Mouse (Mus musculus) intestine, embryonic 16.5 days (tissue): ENCODE data around the gene Magi1. TPM values are rescaled to one million over a fixed set of nuclear protein-coding genes. Genes with fewer than 3 reads are reported as not detected.

Experiments used
- ATAC-seq: fragments of 200-750 bp; cut with Nextera tagmentation; 2 replicates; pipeline ENCODE4 v1.8.0; 2017; ENCODE audit warnings: moderate TSS enrichment, moderate library complexity
- H3K27ac ChIP-seq: fragments of 300-500 bp; sonication (generic); 2 replicates; pipeline ENCODE4 v1.5.1; 2014; ENCODE audit warnings: mild to moderate bottlenecking, low read length
- H3K27me3 ChIP-seq: fragments of 300-500 bp; sonication (generic); replicated peaks from 2 replicates; pipeline ENCODE4 v1.6.1; 2014; ENCODE audit warnings: low read length, control low read depth, mixed read lengths; ENCODE audit not compliant: control insufficient read depth, insufficient read depth
- H3K36me3 ChIP-seq: fragments of 300-500 bp; sonication (generic); 2 replicates; pipeline ENCODE4 v1.6.1; 2014; ENCODE audit warnings: low read length, control low read depth; ENCODE audit not compliant: control insufficient read depth, insufficient read depth
- H3K4me1 ChIP-seq: fragments of 300-500 bp; sonication (generic); 2 replicates; pipeline ENCODE4 v1.6.1; 2014; ENCODE audit warnings: low read length, control low read depth, mixed read lengths; ENCODE audit not compliant: control insufficient read depth, insufficient read depth
- H3K4me2 ChIP-seq: fragments of 300-500 bp; sonication (generic); 2 replicates; pipeline ENCODE4 v1.6.1; 2014; ENCODE audit warnings: low read depth, low read length, control low read depth
- H3K4me3 ChIP-seq: fragments of 300-500 bp; sonication (generic); 2 replicates; pipeline ENCODE4 v1.5.1; 2014; ENCODE audit warnings: mild to moderate bottlenecking, low read length
- H3K9ac ChIP-seq: fragments of 300-500 bp; sonication (generic); 2 replicates; pipeline ENCODE4 v1.6.1; 2014; ENCODE audit warnings: low read depth, low read length
- H3K9me3 ChIP-seq: fragments of 300-500 bp; sonication (generic); 2 replicates; pipeline ENCODE4 v1.6.1; 2016; ENCODE audit warnings: low read length, control low read depth; ENCODE audit not compliant: control insufficient read depth
- WGBS: fragments of 180-500 bp; shearing (Covaris S2); extraction: QIAGEN DNeasy Blood & Tissue Kit; methylation state at CpG from one replicate; pipeline ENCODE4 v1.1.7; 2014; 5-methylcytosine and 5-hydroxymethylcytosine counted together
- polyA plus RNA-seq: library from polyadenylated mRNA; unstranded; fragments of >200 nt; fragmentation: Nextera tagmentation; extraction: Ambion mirVana; gene quantifications from 2 replicates; pipeline ENCODE4 v1.2.1, GENCODE M21; 2015

Gene Magi1
- polyA plus RNA-seq, 1 experiment from 2014 or later = 6.7 TPM

- no peaks in the 10 kb centered on the region for H3K36me3 ChIP-seq
- WGBS = 69% methylated on average over 2 of the region's 2 CpGs
- no peak overlapping the region for H3K4me2 ChIP-seq
- H3K4me1 ChIP-seq = peaks cover 30% of the 10 kb centered on the region
- no peak overlapping the region for H3K27ac ChIP-seq
- no peak overlapping the region for H3K9ac ChIP-seq
- no peaks in the 10 kb centered on the region for H3K27me3 ChIP-seq
- H3K4me3 ChIP-seq = no peak overlapping the region
- ATAC-seq = no peak
- no peaks in the 10 kb centered on the region for H3K9me3 ChIP-seq
Observed at GRCm38 (mm10) chr6:94236899-94237298, 46.8 kb downstream of the Magi1 start.

GRCm38 (mm10) chr6:94232243-94232785 is 51.4 kb downstream of the Magi1 start:
- H3K4me2 ChIP-seq = no peak overlapping the region
- WGBS = 32% methylated on average over 3 of the region's 3 CpGs
- no peaks in the 10 kb centered on the region for H3K27me3 ChIP-seq
- H3K9me3 ChIP-seq = no peaks in the 10 kb centered on the region
- no peak overlapping the region for H3K9ac ChIP-seq
- H3K27ac ChIP-seq = no peak overlapping the region; the same call in 1 of the 2 replicates
- peaks cover 30% of the 10 kb centered on the region for H3K4me1 ChIP-seq
- no peak overlapping the region for H3K4me3 ChIP-seq
- ATAC-seq = peak; percentile 43; the same call in 1 of the 2 replicates
- H3K36me3 ChIP-seq = no peaks in the 10 kb centered on the region

GRCm38 (mm10) chr6:94231831-94232230 is 51.9 kb downstream of the Magi1 start:
- H3K4me2 ChIP-seq = no peak overlapping the region
- H3K27me3 ChIP-seq = no peaks in the 10 kb centered on the region
- 52% methylated on average over 4 of the region's 4 CpGs for WGBS
- H3K36me3 ChIP-seq = no peaks in the 10 kb centered on the region
- peak; percentile 49; the same call in 1 of the 2 replicates for ATAC-seq
- no peak overlapping the region for H3K9ac ChIP-seq
- no peak overlapping the region for H3K4me3 ChIP-seq
- H3K27ac ChIP-seq = no peak overlapping the region; the same call in 1 of the 2 replicates
- H3K9me3 ChIP-seq = no peaks in the 10 kb centered on the region
- H3K4me1 ChIP-seq = peaks cover 30% of the 10 kb centered on the region

GRCm38 (mm10) chr6:94231367-94231766 is 52.4 kb downstream of the Magi1 start:
- H3K27me3 ChIP-seq = no peaks in the 10 kb centered on the region
- no peaks in the 10 kb centered on the region for H3K9me3 ChIP-seq
- peak overlapping the region; percentile 27; the same call in 1 of the 2 replicates for H3K4me2 ChIP-seq
- H3K4me3 ChIP-seq = no peak overlapping the region
- no peak overlapping the region for H3K9ac ChIP-seq
- no peak for ATAC-seq
- peaks cover 31% of the 10 kb centered on the region for H3K4me1 ChIP-seq
- no peaks in the 10 kb centered on the region for H3K36me3 ChIP-seq
- peak overlapping the region; percentile 63 for H3K27ac ChIP-seq
- WGBS = 18% methylated on average over 7 of the region's 7 CpGs

GRCm38 (mm10) chr6:94230918-94231317 is 52.8 kb downstream of the Magi1 start:
- ATAC-seq = peak; percentile 37
- H3K4me2 ChIP-seq = peak overlapping the region; percentile 27; the same call in 1 of the 2 replicates
- WGBS = 35% methylated on average over 3 of the region's 3 CpGs

GRCm38 (mm10) chr6:94230129-94230528 is 53.6 kb downstream of the Magi1 start:
- WGBS = 21% methylated on average over 3 of the region's 3 CpGs
- peaks cover 42% of the 10 kb centered on the region for H3K4me1 ChIP-seq
- H3K27me3 ChIP-seq = no peaks in the 10 kb centered on the region
- H3K4me2 ChIP-seq = no peak overlapping the region
- no peak overlapping the region for H3K27ac ChIP-seq
- no peak overlapping the region for H3K4me3 ChIP-seq
- no peak overlapping the region for H3K9ac ChIP-seq
- ATAC-seq = no peak
- no peaks in the 10 kb centered on the region for H3K9me3 ChIP-seq
- no peaks in the 10 kb centered on the region for H3K36me3 ChIP-seq

More at GRCm38 (mm10) chr6:94230918-94231317, 52.8 kb downstream of the Magi1 start:
- no peaks in the 10 kb centered on the region for H3K36me3 ChIP-seq
- H3K4me3 ChIP-seq = no peak overlapping the region
- no peaks in the 10 kb centered on the region for H3K27me3 ChIP-seq
- H3K4me1 ChIP-seq = peaks cover 36% of the 10 kb centered on the region
- peak overlapping the region; percentile 63 for H3K27ac ChIP-seq
- H3K9me3 ChIP-seq = no peaks in the 10 kb centered on the region
- H3K9ac ChIP-seq = no peak overlapping the region

GRCm38 (mm10) chr6:94226262-94226661 is 57.5 kb downstream of the Magi1 start:
- Histone ChIP-seq H3K36me3 (no peaks in the 10 kb centered on the region), H3K9me3 (no peaks in the 10 kb centered on the region), H3K9ac (no peak overlapping the region), H3K27me3 (no peaks in the 10 kb centered on the region), H3K27ac (no peak overlapping the region), H3K4me3 (no peak overlapping the region), H3K4me1 (peaks cover 33% of the 10 kb centered on the region), H3K4me2 (no peak overlapping the region)
- ATAC-seq = no peak; the same call in 1 of the 2 replicates
- WGBS = 63% methylated on average over 6 of the region's 6 CpGs

GRCm38 (mm10) chr6:94225832-94226231 is 57.9 kb downstream of the Magi1 start:
- H3K36me3 ChIP-seq = no peaks in the 10 kb centered on the region
- no peak overlapping the region for H3K4me3 ChIP-seq
- H3K9ac ChIP-seq = no peak overlapping the region
- H3K4me2 ChIP-seq = no peak overlapping the region
- H3K27me3 ChIP-seq = no peaks in the 10 kb centered on the region
- H3K9me3 ChIP-seq = no peaks in the 10 kb centered on the region
- 0 out of 2 replicates have a peak, but pooled peaks have one; percentile 6 for ATAC-seq
- 40% methylated on average over 3 of the region's 3 CpGs for WGBS
- H3K4me1 ChIP-seq = peaks cover 30% of the 10 kb centered on the region
- no peak overlapping the region for H3K27ac ChIP-seq

- H3K9me3 ChIP-seq = no peaks in the 10 kb centered on the region
- H3K9ac ChIP-seq = no peak overlapping the region
- no peaks in the 10 kb centered on the region for H3K27me3 ChIP-seq
- H3K36me3 ChIP-seq = no peaks in the 10 kb centered on the region
- ATAC-seq = no peak
- H3K27ac ChIP-seq = no peak overlapping the region
- peaks cover 23% of the 10 kb centered on the region for H3K4me1 ChIP-seq
- no peak overlapping the region for H3K4me3 ChIP-seq
- H3K4me2 ChIP-seq = no peak overlapping the region
- 51% methylated on average over 6 of the region's 6 CpGs for WGBS
Observed at GRCm38 (mm10) chr6:94225091-94225490, 58.6 kb downstream of the Magi1 start.

- no peaks in the 10 kb centered on the region for H3K9me3 ChIP-seq
- 43% methylated on average over 7 of the region's 7 CpGs for WGBS
- H3K9ac ChIP-seq = no peak overlapping the region
- no peak for ATAC-seq
- H3K4me2 ChIP-seq = no peak overlapping the region
- no peaks in the 10 kb centered on the region for H3K36me3 ChIP-seq
- peaks cover 29% of the 10 kb centered on the region for H3K4me1 ChIP-seq
- no peak overlapping the region for H3K27ac ChIP-seq
- H3K4me3 ChIP-seq = no peak overlapping the region
- H3K27me3 ChIP-seq = no peaks in the 10 kb centered on the region
Observed at GRCm38 (mm10) chr6:94222253-94222652, 61.5 kb downstream of the Magi1 start.
